Mouse (Mus musculus) layer of hippocampus, postnatal 25 days (tissue): ENCODE results near the gene Kdm7a. TPM values are rescaled to one million over a fixed set of nuclear protein-coding genes. Genes with fewer than 3 reads are reported as not detected.

Experiments
- DNase-seq, 2 experiments: peaks; one replicate each; pipeline ENCODE4 v3.0.0; 2022; ENCODE audit warnings: mixed read lengths in 2 of 2, low spot score in 1 of 2; ENCODE audit errors: extremely low spot score in 1 of 2
- total RNA-seq, 2 experiments: library from RNA; stranded (reverse); gene quantifications; 2 replicates each; pipeline ENCODE4 v1.2.3; 2021

The Kdm7a gene
- total RNA-seq, 2 experiments from 2014 or later = 45.2 to 45.7 TPM

DNA sequence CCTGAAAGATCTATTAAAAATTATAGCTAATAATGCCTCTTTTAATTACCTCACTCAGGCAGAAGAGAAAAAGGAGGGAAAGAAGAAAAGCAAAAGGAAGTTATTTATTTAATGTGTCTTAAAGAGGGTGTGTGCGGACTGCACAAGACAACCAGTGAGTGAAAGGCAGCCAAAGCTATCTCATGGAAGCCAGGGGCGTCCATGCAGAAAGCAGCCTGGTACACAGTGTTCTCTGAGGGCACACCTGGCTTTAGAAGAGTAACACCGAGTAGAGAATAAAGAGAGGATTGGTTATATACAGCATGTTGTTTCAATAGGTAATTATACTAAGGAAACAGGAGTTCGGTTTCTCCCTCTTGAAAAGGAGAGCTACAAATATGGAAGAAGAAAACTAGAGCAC is 1.6 kb upstream of the Kdm7a start:
- no peak for DNase-seq

DNA sequence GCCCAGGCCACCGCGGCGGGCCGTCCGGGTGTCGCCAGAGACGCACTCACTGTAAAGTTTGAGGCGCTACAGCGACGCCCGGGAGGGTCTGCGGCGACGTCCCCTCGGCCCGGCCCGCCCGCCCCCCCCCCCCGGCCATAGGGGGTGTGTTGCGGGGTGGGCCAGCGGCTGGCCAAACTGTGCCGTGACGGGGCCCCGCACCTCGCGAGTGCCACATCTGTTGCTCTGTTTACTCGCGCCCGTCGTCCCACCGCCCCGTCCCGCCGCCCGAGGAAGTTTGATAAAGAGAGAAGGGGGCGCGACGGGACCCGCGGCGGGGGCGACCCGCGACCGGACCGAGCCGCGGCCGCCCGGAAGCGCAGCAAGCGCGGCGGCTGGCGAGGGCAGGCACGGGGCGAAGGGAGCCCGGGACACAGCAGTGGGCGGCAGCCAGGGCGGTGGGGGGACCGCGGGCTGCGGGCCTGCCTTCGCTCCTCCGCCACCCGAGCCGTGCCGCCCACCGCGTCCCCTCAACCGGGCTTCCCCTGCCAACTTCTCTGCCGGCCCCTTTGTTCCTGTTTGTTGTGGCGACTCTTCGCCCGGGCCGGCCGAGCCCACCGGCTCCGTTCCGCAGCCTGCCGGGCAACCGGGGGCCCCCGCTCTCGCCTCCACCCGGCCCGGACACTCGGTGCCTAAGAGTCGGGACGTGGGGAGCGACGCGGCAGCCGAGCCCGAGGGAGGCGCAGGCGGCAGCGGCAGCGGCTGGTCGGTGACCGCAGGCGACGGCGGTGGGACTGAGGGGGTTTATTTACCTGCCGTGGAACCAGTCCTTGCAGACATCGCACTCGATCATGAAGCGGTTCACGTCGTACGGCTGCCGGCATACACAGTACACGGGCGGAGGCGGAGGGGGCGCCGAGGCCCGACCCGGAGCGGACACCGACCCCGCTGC is 674 bp downstream of the Kdm7a start:
- DNase-seq = peak in 1 of 2 experiments; percentile 26

DNA sequence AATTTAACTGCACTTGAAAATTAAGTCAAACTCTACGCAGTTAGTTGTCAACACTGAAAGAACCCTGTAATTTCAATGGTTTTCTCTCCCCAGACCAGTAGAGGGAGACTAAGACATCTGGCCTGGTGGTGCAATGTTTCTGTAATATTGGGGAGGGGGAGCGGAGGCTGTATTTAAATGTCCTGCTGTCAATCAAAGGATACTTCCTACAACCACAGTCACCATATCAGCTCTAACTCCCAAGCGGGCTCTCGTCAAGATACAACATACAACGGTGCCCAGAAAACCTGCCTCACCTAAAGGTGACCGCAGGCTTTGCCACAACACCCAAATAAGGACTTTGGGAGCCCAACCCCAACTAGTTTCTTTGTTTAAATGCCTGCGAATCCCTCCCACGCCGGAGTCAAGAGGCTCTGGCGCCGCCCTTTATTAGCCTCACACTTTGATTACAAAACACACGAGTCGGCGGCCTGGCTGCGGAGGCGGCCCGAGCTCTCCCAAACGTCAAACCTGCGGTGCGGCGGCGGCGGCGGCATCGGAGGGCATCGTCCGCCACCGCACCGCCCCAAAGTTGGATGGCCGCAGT is 1.4 kb downstream of the Kdm7a start:
- peak; percentile 26 to 31 for DNase-seq

DNA sequence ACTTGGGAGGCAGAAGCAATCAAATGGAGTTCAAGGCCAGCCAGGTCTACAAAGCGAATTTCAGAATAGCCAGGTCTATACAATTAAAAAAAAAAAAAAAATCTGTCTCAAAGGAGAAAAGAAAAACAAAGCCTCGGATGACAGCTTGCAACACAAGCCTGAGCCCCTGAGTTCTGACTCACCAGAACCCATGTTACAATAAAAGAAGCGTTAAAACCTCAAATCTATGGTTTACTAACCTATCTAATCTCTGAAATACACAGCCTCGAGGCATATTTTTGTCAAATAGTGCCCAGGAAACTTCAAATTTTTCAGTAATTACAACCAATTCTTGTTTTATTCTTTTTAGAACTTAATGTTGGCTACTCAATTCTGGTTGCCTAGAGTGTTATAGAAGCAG is 2.1 kb downstream of the Kdm7a start:
- no peak for DNase-seq

DNA sequence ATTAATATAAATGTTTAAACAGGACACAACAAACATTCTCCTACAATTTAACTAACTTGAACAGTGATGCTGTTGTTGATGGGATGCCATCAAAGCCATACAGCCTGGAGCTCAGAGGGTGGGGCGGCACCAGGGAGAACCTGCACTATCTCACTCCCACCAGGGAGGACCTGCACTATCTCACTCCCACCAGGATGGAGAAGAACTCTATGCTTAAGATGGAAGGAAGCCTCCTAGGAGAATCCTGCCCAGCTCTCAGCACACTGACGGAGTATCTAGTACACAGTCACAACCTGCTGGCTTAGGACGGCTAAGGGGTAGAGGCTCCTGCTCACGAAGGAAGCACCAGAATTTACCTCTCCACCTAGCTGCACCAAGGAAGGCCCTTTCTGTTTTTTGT is 3.4 kb downstream of the Kdm7a start:
- DNase-seq = no peak

DNA sequence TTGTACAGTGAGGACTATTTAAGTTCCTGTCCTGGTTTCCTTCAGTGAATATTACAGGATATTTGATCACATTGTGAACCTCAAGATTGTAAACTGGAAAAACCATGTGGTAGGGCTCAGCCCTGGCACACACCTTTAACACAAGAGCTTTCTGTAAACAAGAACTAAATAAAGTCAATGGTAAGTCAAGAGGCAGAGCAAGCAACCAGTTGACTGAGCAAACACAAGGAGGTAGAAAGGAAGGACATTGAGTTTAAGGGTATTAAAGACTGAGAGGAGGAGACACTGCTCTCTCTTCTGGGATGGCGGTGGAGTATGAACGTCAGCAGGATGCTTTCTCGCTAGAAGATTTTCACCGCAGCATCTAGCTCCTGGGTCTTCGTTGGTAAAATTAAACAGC is 13.6 kb downstream of the Kdm7a start:
- no peak for DNase-seq

DNA sequence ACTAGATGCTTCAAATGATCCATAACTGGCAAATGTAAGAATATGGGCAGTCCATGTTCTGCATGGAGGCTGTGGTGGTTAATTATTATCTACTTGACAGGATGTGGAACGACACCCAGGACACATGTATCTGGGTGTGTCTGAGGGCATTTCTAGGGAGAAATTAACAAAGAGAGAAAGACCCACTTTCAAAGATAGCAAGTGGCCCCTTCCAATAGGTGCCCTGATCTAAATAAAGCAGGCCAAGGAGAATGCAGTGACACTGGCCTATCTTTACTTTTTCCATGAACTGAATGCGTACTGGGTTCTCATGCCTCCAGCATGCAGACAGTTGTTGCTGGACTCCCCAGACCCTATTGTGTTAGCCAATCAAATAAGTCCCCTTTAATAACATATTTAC is 15.1 kb downstream of the Kdm7a start:
- no peak for DNase-seq

DNA sequence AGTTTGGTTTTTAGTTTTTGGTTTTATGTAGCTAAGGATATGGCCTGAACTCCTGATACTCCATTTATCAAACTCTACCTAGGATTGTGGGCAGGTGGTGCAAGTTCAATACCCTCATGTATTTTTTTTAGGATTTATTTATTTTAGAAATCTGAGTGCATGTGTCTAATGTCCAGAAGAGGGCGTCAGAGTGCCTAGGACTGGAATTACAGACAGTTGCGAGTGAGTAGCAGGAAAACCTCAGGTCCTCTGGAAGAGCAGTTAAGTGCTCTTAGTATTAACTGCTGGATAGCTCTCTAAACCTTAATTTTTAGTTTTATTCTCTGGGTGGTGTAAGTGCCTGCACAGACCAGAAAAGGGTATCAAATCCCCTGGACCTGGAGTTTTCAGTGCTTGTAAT is 19.4 kb downstream of the Kdm7a start:
- DNase-seq = no peak

DNA sequence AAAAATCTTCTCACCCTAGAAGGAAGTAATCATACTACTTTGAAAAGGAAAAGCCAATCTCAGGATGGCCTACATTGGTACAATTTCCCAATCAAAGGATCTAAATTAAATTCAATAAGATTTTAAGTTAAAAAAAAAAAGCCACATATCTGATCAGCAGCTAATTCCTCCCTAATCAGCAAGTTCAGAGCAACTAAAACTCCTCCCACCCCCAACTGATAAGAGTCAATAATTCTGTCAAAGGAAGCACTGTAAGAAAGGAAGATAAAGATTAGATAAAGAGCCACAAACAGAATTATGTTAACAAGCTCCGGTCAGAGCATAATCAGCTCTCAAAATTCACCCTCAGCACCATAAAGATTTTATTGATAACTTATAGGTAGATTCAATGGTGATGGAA is 37.5 kb downstream of the Kdm7a start:
- DNase-seq = no peak

DNA sequence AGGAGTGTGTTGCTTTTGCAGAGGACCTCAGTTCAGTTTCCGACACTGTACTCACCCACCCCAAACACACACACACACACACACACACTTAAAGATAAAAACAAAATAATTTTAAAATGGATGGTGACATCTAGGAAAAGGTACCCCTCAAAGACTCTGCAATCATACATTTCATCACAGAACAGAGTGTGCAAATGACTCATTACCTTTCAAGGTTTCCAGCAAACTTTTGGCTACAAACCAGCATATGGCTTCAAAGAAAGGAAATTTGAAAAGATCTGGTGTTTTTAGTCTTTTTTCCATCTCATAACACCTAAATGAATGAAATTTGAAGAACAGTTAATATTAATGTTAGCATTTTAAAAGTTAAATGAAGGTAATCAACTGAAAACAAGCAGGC is 41.7 kb downstream of the Kdm7a start:
- DNase-seq = no peak

DNA sequence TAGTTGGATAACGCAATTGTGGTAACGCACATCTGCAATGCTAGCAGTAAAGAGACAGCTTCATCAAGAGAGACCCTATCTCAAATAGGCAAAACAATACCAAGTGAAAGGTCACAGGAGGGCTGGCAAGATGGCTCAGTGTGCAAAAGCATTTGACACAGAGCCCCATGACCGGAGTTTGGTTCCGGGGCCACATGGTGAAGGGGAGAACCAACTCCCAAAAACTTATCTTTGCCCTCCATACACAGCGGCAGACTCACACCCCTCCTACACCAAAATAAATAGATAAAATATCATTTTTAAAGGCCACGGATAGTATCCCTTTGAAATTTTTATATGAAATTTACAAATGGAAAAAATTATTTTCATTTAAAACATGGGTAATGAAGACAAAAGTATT is 44.6 kb downstream of the Kdm7a start:
- no peak for DNase-seq

DNA sequence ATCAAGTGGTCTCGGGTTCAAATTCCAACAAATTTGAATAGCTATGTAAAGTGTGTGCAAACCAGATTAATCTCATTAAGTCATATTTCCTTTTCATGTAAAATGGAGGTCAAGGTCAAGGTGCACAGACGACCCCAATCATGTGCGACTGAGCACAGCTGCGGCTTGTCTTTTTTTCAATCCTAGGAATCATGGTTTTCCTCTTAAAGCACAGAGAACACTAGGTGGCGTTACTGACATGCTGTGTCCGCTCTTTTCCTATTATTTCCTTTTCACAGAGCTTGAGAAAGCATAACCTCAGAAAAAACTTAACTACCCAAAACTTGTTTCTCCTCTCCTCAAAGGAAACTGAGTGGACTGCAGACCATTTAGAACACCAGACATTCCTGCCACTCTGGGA is 60.5 kb downstream of the Kdm7a start:
- DNase-seq = no peak

DNA sequence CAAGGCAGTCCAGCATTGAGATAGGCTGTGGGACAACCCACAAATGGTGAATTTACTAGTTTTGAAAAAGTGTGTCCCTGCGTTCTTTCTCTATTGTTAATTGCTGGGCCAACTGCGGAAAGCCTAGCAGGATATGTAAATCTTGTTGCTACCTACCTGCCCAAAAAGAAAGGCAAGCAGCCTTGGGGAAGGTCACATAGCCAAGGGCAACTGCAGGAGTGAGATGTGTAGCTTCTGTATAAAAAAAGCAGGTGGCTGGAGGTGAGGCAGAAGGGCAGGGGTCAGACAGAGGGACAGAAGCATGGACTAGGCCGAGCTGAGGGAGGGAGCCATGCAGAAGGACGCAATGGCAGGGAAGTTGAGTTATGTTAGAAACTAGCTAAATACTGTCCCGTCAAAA is 74.0 kb downstream of the Kdm7a start:
- DNase-seq = no peak

DNA sequence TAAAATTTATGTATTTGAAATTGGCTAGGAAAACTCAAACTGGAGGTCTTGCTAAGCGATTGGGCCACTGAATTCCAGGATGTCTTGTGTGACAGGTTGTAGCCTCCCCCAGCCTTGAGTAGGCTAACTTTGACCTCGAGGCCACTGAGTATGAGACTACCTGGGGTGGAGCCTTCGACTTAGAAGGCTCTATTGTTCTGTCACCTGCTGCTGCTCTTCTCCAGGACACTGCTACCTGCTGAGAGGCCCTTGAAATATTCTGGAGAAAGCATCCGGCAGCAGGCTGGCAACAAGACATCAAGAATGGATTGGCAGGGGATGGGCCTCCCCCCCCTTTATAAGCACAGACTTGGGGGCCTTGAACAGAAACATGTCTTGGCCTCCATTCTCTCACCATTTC is 75.1 kb downstream of the Kdm7a start:
- no peak for DNase-seq

DNA sequence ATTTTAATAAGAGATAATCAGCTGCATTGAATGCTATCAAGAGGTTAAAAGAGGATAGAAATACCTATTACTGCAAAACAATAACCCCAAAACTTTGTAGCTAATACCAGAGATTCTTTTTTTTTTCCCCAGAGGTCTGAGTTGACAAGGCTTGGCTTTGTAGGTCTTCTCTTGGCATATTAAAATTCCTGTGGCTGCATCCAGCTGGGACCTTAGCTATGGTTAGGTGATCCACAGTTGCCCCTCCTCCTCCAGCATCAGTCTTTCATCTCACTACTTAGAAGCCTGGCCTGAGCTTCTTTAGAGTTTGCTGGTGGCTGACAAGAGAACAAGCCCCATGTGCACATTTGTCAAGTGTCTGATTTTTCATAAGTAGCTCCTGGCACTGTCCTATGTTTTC is 81.9 kb downstream of the Kdm7a start:
- DNase-seq = no peak

DNA sequence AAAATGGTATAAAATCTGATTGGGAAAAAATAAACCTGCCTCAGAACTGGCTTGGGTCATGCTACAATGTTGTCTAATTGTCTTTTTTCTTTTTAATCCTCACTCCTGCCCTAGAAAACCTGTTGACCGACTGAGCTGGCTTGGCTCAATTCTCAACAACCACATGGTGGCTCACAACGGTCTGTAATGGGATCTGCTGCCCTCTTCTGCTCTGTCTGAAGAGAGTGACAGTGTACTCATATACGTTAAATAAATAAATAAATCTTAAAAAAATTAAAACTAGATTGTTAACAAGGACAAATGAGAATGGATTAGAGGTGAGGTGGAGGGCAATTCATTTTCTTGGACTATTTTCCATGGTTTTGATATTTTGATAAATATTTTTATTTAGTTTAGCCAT is 85.9 kb downstream of the Kdm7a start:
- no peak for DNase-seq

DNA sequence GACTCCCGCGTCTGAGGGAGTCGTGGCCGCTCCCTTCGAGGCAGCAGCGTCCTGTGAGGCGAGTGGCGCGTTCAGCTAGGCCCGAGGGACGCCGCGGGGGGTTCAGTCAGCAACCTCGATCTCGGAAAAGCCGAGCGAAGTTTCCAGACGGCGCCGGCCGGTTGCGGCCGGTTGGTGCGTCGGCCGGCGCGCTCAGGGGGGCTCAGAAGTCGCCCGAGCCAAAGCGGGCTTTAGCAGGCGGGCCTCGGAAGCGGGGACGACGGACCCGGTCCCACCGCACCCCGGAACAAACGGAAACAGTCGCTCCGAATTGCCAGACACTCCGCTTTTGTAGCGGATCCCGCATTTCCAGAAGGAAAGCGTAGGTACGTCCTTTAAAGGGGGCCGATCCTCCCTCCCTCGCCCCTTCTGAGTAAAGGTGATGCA is 88.1 kb downstream of the Kdm7a start:
- no peak for DNase-seq

DNA sequence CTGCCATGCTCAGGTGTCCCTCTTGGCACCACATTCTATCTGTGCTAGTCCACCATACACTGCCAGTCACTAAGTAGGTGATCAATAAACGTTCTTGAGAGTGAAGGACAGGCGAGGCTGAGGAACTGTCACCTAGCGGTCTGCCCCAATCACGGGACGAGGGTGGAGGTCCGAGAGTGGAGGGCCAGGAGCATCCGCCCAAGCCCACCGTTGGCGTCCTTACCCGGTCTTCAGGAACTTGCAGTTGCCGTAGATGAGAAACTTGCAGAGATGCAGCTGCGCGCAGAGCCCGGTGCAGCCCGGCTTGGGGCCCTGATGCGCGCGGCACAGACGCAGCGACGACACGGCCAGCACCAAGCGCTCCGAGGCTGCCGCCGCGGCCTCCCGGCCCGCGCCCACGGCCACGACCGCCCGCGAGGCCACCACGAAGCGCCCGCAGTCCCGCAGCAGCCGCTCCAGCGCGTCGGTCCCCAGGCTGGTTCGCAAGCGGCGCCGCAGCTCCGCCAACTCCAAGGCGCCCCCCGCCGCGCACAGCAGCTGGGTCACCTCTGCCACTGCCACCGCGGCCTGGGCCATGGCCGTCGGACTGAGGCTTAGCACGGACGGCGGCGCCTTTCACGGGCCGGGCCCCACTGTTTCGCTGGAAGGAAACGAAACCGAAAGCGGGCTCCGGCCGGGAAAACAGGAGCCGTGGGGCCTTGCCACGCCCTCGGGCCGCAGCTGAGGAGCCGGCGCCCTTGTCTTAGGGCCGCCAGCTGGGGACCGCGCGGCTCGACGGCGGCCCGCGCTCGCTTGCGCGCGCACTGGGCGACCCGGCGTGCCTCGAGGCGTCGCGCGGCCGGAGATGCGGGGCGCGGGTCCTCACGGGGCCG is 88.8 kb downstream of the Kdm7a start, which contains the start of gene Parp12:
Gene Parp12, minus strand, starts transcription at position 766 of the 872 bp plus-strand sequence.
- DNase-seq = peak; percentile 32 to 37

DNA sequence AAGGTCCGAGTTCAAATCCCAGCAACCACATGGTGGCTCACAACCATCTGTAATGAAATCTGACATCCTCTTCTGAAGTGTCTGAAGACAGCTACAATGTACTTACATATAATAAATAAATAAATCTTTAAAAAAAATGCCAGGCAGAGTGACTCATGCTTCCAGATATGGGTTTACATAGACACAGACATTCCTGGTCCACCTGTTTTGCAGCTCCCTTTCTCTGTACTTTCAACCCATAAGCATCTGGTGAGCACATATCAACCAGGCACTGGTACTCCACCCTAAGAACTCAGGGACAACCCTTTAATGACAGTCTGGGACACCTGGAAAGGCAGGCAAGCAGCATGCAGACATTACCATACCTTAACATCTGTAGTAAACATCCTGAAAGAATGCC is 91.2 kb downstream of the Kdm7a start:
- no peak for DNase-seq

DNA sequence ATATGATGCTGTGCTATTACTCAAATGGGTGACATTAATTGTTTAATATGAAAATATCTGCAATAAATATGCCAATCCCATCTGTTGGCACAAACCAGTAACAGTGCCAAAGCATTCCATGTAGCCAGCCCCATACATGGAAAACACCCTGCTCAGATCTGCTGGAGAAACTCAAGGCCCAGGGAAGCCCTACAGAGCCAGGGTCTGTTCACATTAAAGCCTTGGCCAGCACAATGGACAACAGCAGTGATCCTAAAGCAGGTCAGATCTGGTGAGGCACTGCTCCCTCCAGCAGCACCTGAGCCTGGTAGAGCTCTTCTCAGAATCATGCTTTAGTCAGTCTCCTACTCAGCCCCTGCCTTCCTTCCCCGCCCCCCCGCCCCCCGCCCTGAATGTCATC is 93.4 kb downstream of the Kdm7a start:
- DNase-seq = no peak

DNA sequence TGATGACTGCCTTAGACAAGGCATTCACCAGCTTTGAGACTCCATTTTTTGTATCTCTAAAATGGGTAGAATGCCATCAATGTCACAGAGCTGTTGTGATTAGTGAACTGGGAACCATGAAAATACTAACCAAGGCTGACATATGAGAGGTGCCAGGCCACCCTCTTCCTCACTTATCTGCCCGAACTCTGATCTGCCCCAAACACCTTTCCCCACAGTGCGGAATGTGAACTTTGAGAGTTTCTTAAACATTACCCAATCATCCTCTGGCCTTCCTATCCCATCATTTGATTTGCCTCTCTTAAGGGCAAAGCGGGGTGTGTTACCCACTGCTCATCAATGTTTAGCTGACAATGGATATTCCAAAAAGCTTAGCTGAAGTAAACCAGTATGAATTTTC is 93.9 kb downstream of the Kdm7a start:
- no peak for DNase-seq
